Mouse (Mus musculus): ENCODE measurements around the gene Dennd4a. TPM values are rescaled to one million over a fixed set of nuclear protein-coding genes. Genes with fewer than 3 reads are reported as not detected.

The Dennd4a gene
- polyA plus RNA-seq, 1 experiment from 2014 or later, result 13.7 TPM

GRCm38 (mm10) chr9:64777441-64777987, 33.6 kb upstream of the Dennd4a start:
- no peak for TF ChIP-seq CTCF (IDR thresholded peaks at IDR 0.05; ENCODE audit: low read depth)
- no peak for TF ChIP-seq EP300 (IDR thresholded peaks at IDR 0.05; ENCODE audit: low read depth)
- DNase-seq (no peak), ATAC-seq (no peak)
- Histone ChIP-seq H3K4me1 (ENCODE audit: insufficient read depth) (peaks cover 24% of the 10 kb centered on the region), H3K27me3 (ENCODE audit: insufficient read depth, low read length) (no peaks in the 10 kb centered on the region), H3K27ac (ENCODE audit: low read depth) (no peak overlapping the region), H3K4me3 (ENCODE audit: low read depth, low read length) (no peak overlapping the region), H3K36me3 (replicated peaks; ENCODE audit: insufficient read depth, low read length) (no peaks in the 10 kb centered on the region), H3K9me3 (ENCODE audit: low read length) (no peaks in the 10 kb centered on the region), H3K9ac (replicated peaks) (no peak overlapping the region), H3K4me2 (ENCODE audit: low read depth, low read length) (no peak overlapping the region)
- WGBS (ENCODE audit: insufficient replicate concordance), result 78% methylated on average over 4 of the region's 4 CpGs

- Histone ChIP-seq H3K27me3 (ENCODE audit: insufficient read depth, low read length) (no peaks in the 10 kb centered on the region), H3K9ac (replicated peaks) (no peak overlapping the region), H3K4me1 (ENCODE audit: insufficient read depth) (peaks cover 24% of the 10 kb centered on the region), H3K27ac (ENCODE audit: low read depth) (no peak overlapping the region), H3K4me3 (ENCODE audit: low read depth, low read length) (no peak overlapping the region), H3K36me3 (replicated peaks; ENCODE audit: insufficient read depth, low read length) (no peaks in the 10 kb centered on the region), H3K4me2 (ENCODE audit: low read depth, low read length) (no peak overlapping the region), H3K9me3 (ENCODE audit: low read length) (no peaks in the 10 kb centered on the region)
- WGBS (ENCODE audit: insufficient replicate concordance), result 81% methylated on average over 1 of the region's 1 CpGs
- no peak for DNase-seq
- ATAC-seq, result no peak
- TF ChIP-seq EP300 (IDR thresholded peaks at IDR 0.05; ENCODE audit: low read depth), result no peak
These were observed 33.0 kb upstream of the Dennd4a start for GRCm38 (mm10) chr9:64778151-64778550.

GRCm38 (mm10) chr9:64779628-64780027, 31.5 kb upstream of the Dennd4a start:
- no peak for ATAC-seq
- Histone ChIP-seq H3K4me3 (ENCODE audit: low read depth, low read length) (no peak overlapping the region), H3K9me3 (ENCODE audit: low read length) (no peaks in the 10 kb centered on the region), H3K4me2 (ENCODE audit: low read depth, low read length) (no peak overlapping the region), H3K27me3 (ENCODE audit: insufficient read depth, low read length) (no peaks in the 10 kb centered on the region), H3K36me3 (replicated peaks; ENCODE audit: insufficient read depth, low read length) (no peaks in the 10 kb centered on the region), H3K4me1 (ENCODE audit: insufficient read depth) (peaks cover 18% of the 10 kb centered on the region), H3K27ac (ENCODE audit: low read depth) (no peak overlapping the region), H3K9ac (replicated peaks) (no peak overlapping the region)
- TF ChIP-seq EP300 (IDR thresholded peaks at IDR 0.05; ENCODE audit: low read depth), result no peak
- TF ChIP-seq CTCF (IDR thresholded peaks at IDR 0.05; ENCODE audit: low read depth), result peak; percentile 75
- DNase-seq, result no peak
- 34% methylated on average over 7 of the region's 7 CpGs for WGBS (ENCODE audit: insufficient replicate concordance)

- Histone ChIP-seq H3K27ac (ENCODE audit: low read depth) (no peak overlapping the region), H3K9me3 (ENCODE audit: low read length) (no peaks in the 10 kb centered on the region), H3K27me3 (ENCODE audit: insufficient read depth, low read length) (no peaks in the 10 kb centered on the region), H3K4me1 (ENCODE audit: insufficient read depth) (peaks cover 18% of the 10 kb centered on the region), H3K36me3 (replicated peaks; ENCODE audit: insufficient read depth, low read length) (no peaks in the 10 kb centered on the region), H3K4me2 (ENCODE audit: low read depth, low read length) (no peak overlapping the region), H3K9ac (replicated peaks) (no peak overlapping the region), H3K4me3 (ENCODE audit: low read depth, low read length) (no peak overlapping the region)
- 88% methylated on average over 7 of the region's 7 CpGs for WGBS (ENCODE audit: insufficient replicate concordance)
- ATAC-seq (no peak), DNase-seq (no peak)
- TF ChIP-seq CTCF (IDR thresholded peaks at IDR 0.05; ENCODE audit: low read depth) (no peak), EP300 (IDR thresholded peaks at IDR 0.05; ENCODE audit: low read depth) (no peak)
These were observed 27.6 kb upstream of the Dennd4a start for GRCm38 (mm10) chr9:64783511-64783910.

GRCm38 (mm10) chr9:64784841-64785240, 26.3 kb upstream of the Dennd4a start:
- Histone ChIP-seq H3K9me3 (ENCODE audit: low read length) (no peaks in the 10 kb centered on the region), H3K27me3 (ENCODE audit: insufficient read depth, low read length) (no peaks in the 10 kb centered on the region), H3K4me3 (ENCODE audit: low read depth, low read length) (no peak overlapping the region), H3K4me1 (ENCODE audit: insufficient read depth) (peaks cover 28% of the 10 kb centered on the region), H3K4me2 (ENCODE audit: low read depth, low read length) (no peak overlapping the region), H3K36me3 (replicated peaks; ENCODE audit: insufficient read depth, low read length) (no peaks in the 10 kb centered on the region), H3K9ac (replicated peaks) (no peak overlapping the region), H3K27ac (ENCODE audit: low read depth) (0 out of 2 replicates have a peak overlapping the region, but pooled peaks have one; percentile 13)
- peak; percentile 88 for DNase-seq
- TF ChIP-seq EP300 (IDR thresholded peaks at IDR 0.05; ENCODE audit: low read depth) (peak; percentile 40; the same call in 1 of the 2 replicates), CTCF (IDR thresholded peaks at IDR 0.05; ENCODE audit: low read depth) (peak; percentile 99)
- peak; percentile 85 for ATAC-seq
- 35% methylated on average over 4 of the region's 4 CpGs for WGBS (ENCODE audit: insufficient replicate concordance)

GRCm38 (mm10) chr9:64786216-64786905, 24.8 kb upstream of the Dennd4a start:
- no peaks in the 10 kb centered on the region for H3K36me3 ChIP-seq (replicated peaks; ENCODE audit: insufficient read depth, low read length)
- no peak overlapping the region for H3K4me2 ChIP-seq (ENCODE audit: low read depth, low read length)
- no peak for DNase-seq
- TF ChIP-seq CTCF (IDR thresholded peaks at IDR 0.05; ENCODE audit: low read depth), result no peak
- no peak for TF ChIP-seq EP300 (IDR thresholded peaks at IDR 0.05; ENCODE audit: low read depth)
- H3K4me1 ChIP-seq (ENCODE audit: insufficient read depth), result peaks cover 35% of the 10 kb centered on the region
- H3K4me3 ChIP-seq (ENCODE audit: low read depth, low read length), result no peak overlapping the region
- H3K9me3 ChIP-seq (ENCODE audit: low read length), result no peaks in the 10 kb centered on the region
- no peak overlapping the region for H3K27ac ChIP-seq (ENCODE audit: low read depth)
- H3K27me3 ChIP-seq (ENCODE audit: insufficient read depth, low read length), result no peaks in the 10 kb centered on the region
- H3K9ac ChIP-seq (replicated peaks), result no peak overlapping the region
- 86% methylated on average over 9 of the region's 9 CpGs for WGBS (ENCODE audit: insufficient replicate concordance)
- no peak for ATAC-seq

All from liver, postnatal 0 days (tissue).